9 mouse cellular contexts compared by ENCODE assay signal in genomic region chr1:135850722-135851512, GRCm38 (mm10). TPM values are rescaled to one million over a fixed set of nuclear protein-coding genes. Genes with fewer than 3 reads are reported as not detected.
DNase-seq lines count a peak whose midpoint lies in the region; ATAC-seq and TF ChIP-seq lines count a peak whose summit lies in the region.
"Had no signal": no experiment of that assay in that cellular context is flagged by ENCODE, and none has a peak within 500 bp of the region (broad histone marks: within the 10 kb centered on the region; RNA-seq: fewer than 3 reads in every experiment).

No protein-coding gene starts in this region.

- H3K36me3 ChIP-seq in heart, embryonic 16.5 days (ENCODE audit: control insufficient read depth, insufficient read depth): peaks cover 52% of the 10 kb centered on the region
- no peaks in the 10 kb centered on the region for H3K36me3 ChIP-seq in lung, embryonic 14.5 days (ENCODE audit: insufficient read depth)
- no peaks in the 10 kb centered on the region for H3K36me3 ChIP-seq in stomach, postnatal 0 days (ENCODE audit: control insufficient read depth, insufficient read depth, low read length)
- H3K36me3 ChIP-seq: neural tube, embryonic 13.5 days had no signal

- peak overlapping the region; percentile 48 for H3K27ac ChIP-seq in heart, embryonic 16.5 days (ENCODE audit: low read length)
- H3K27ac ChIP-seq in lung, embryonic 14.5 days (ENCODE audit: low read depth): no peak overlapping the region
- H3K27ac ChIP-seq in stomach, postnatal 0 days (replicated peaks): no peak overlapping the region

- TF ChIP-seq CTCF in lung, embryonic 14.5 days (IDR thresholded peaks at IDR 0.05; ENCODE audit: low read depth): peak; percentile 64
- TF ChIP-seq CTCF in stomach, postnatal 0 days (IDR thresholded peaks at IDR 0.05; ENCODE audit: low read depth): peak; percentile 80

- H3K4me1 ChIP-seq in heart, embryonic 16.5 days (ENCODE audit: control insufficient read depth, insufficient read depth, low read length): peaks cover 61% of the 10 kb centered on the region
- H3K4me1 ChIP-seq in lung, embryonic 14.5 days (ENCODE audit: insufficient read depth): no peaks in the 10 kb centered on the region
- 0 out of 2 replicates have a peak, but pooled peaks cover 6% of the 10 kb centered on the region for H3K4me1 ChIP-seq in stomach, postnatal 0 days (replicated peaks; ENCODE audit: control insufficient read depth, insufficient read depth)

- no peaks in the 10 kb centered on the region for H3K27me3 ChIP-seq in heart, embryonic 16.5 days (ENCODE audit: control insufficient read depth, insufficient read depth, low read length)
- no peaks in the 10 kb centered on the region for H3K27me3 ChIP-seq in lung, embryonic 14.5 days (ENCODE audit: insufficient read depth, low read length)
- no peaks in the 10 kb centered on the region for H3K27me3 ChIP-seq in stomach, postnatal 0 days (ENCODE audit: control insufficient read depth, insufficient read depth, low read length)
- H3K27me3 ChIP-seq: neural tube, embryonic 13.5 days had no signal

- no peak for TF ChIP-seq EP300 in stomach, postnatal 0 days (optimal IDR thresholded peaks at IDR 0.05)

- no peak overlapping the region for H3K4me3 ChIP-seq in heart, embryonic 16.5 days (ENCODE audit: low read length)
- no peak overlapping the region for H3K4me3 ChIP-seq in lung, embryonic 14.5 days (ENCODE audit: low read depth, low read length)
- H3K4me3 ChIP-seq in stomach, postnatal 0 days (ENCODE audit: low read depth, low read length): no peak overlapping the region
- H3K4me3 ChIP-seq: neural tube, embryonic 13.5 days had no signal

- no peak overlapping the region for H3K4me2 ChIP-seq in heart, embryonic 16.5 days (ENCODE audit: low read depth, low read length)
- H3K4me2 ChIP-seq in lung, embryonic 14.5 days: no peak overlapping the region
- no peak overlapping the region for H3K4me2 ChIP-seq in stomach, postnatal 0 days (replicated peaks; ENCODE audit: low read depth)
- H3K4me2 ChIP-seq: neural tube, embryonic 13.5 days had no signal

- ATAC-seq in heart, embryonic 16.5 days (replicated peaks; ENCODE audit: extremely low read depth, insufficient read depth, low FRiP score): no peak
- no peak for ATAC-seq in lung, embryonic 14.5 days (ENCODE audit: insufficient read depth)
- peak; percentile 35 for ATAC-seq in stomach, postnatal 0 days (ENCODE audit: low FRiP score, low TSS enrichment)

- peak; percentile 54 for DNase-seq in layer of hippocampus, adult 11-12 months (ENCODE audit: low spot score)
- no peak for DNase-seq in layer of hippocampus, adult 9-10 months (ENCODE audit: low spot score)
- peak; percentile 42 for DNase-seq in ES-CJ7 (ENCODE audit: low read depth, low spot score)
- DNase-seq in adrenal gland, postnatal 36 days: peak; percentile 43 to 55
- DNase-seq in lung, embryonic 14.5 days: peak; percentile 57
- peak; percentile 77 for DNase-seq in stomach, postnatal 0 days (ENCODE audit: low spot score)
- DNase-seq in spleen, adult 18-20 months: no peak

- WGBS in heart, embryonic 16.5 days: 58% methylated on average over 12 of the region's 12 CpGs
- WGBS in lung, embryonic 14.5 days: 66% methylated on average over 12 of the region's 12 CpGs
- WGBS in stomach, postnatal 0 days: 69% methylated on average over 12 of the region's 12 CpGs

- no peaks in the 10 kb centered on the region for H3K9me3 ChIP-seq in heart, embryonic 16.5 days (replicated peaks; ENCODE audit: control insufficient read depth, low read length)
- H3K9me3 ChIP-seq in lung, embryonic 14.5 days (ENCODE audit: low read depth, low read length): no peaks in the 10 kb centered on the region
- no peaks in the 10 kb centered on the region for H3K9me3 ChIP-seq in stomach, postnatal 0 days (ENCODE audit: control insufficient read depth, low read length)
- H3K9me3 ChIP-seq: neural tube, embryonic 13.5 days had no signal

- H3K9ac ChIP-seq in heart, embryonic 16.5 days (ENCODE audit: low read length): no peak overlapping the region
- H3K9ac ChIP-seq in lung, embryonic 14.5 days: no peak overlapping the region
- no peak overlapping the region for H3K9ac ChIP-seq in stomach, postnatal 0 days (ENCODE audit: low read length)
- H3K9ac ChIP-seq: neural tube, embryonic 13.5 days had no signal

RNA-seq across cellular contexts. Expression of gene Tnnt2, which starts 14.8 kb away (rescaled TPM):
- total RNA-seq in adrenal gland, postnatal 36 days (2021): 1 to 10 TPM; 2.5 to 2.6 TPM
- 9,605 and 10,628 TPM in 2 replicates for polyA plus RNA-seq in heart, embryonic 16.5 days (2015; fragmentation: Nextera tagmentation; extraction: Ambion mirVana)
- 6.0 and 57.2 TPM in 2 replicates for polyA plus RNA-seq in lung, embryonic 14.5 days (2014; fragmentation: Nextera tagmentation; extraction: Ambion mirVana)
- 36.4 and 39.9 TPM in 2 replicates for polyA plus RNA-seq in stomach, postnatal 0 days (2015; fragmentation: Nextera tagmentation; extraction: Ambion mirVana)

RNA-seq across cellular contexts. Expression of gene Lad1, which starts 32.5 kb away (rescaled TPM):
- not detected for total RNA-seq in adrenal gland, postnatal 36 days (2021)
- 5.9 TPM in 2 replicates for polyA plus RNA-seq in heart, embryonic 16.5 days (2015; fragmentation: Nextera tagmentation; extraction: Ambion mirVana)
- 14.4 and 14.5 TPM in 2 replicates for polyA plus RNA-seq in lung, embryonic 14.5 days (2014; fragmentation: Nextera tagmentation; extraction: Ambion mirVana)
- 128 and 140 TPM in 2 replicates for polyA plus RNA-seq in stomach, postnatal 0 days (2015; fragmentation: Nextera tagmentation; extraction: Ambion mirVana)

Comparison
In these comparisons a context has a peak if more than half of its experiments do, and no peak if none do; other contexts are left out.
1. DNase-seq: peak in layer of hippocampus, adult 11-12 months (single experiment), ES-CJ7 (single experiment), adrenal gland, postnatal 36 days (2 of 2), lung, embryonic 14.5 days (single experiment) and stomach, postnatal 0 days (single experiment); none in layer of hippocampus, adult 9-10 months (single experiment) and spleen, adult 18-20 months (0 of 2).
2. RNA of gene Tnnt2, which starts 14.8 kb away (polyA plus RNA-seq): 9,605 to 10,628 TPM in heart, embryonic 16.5 days; 36.4 to 39.9 TPM in stomach, postnatal 0 days and 6.0 to 57.2 TPM in lung, embryonic 14.5 days; every median in the first group is over 100 times any median in the second.